Mouse (Mus musculus) testis, adult 2 months (tissue): Measurements from ENCODE around the gene Izumo4.

Experiments
- CTCF ChIP-seq: fragments of 200-500 bp; IDR thresholded peaks from 2 replicates; pipeline ENCODE4 v1.5.1; 2012; ENCODE audit warnings: low read depth, mild to moderate bottlenecking, inconsistent platforms, low read length, moderate library complexity; ENCODE audit not compliant: control insufficient read depth, insufficient read depth, insufficient replicate concordance
- POLR2A ChIP-seq: fragments of 200-500 bp; IDR thresholded peaks from 2 replicates; pipeline ENCODE4 v1.6.1; 2012; ENCODE audit warnings: low read depth, mild to moderate bottlenecking, inconsistent platforms, low read length, moderate library complexity; ENCODE audit not compliant: control insufficient read depth

GRCm38 (mm10) chr10:80665981-80666733, 35.8 kb upstream of the Izumo4 start:
- TF ChIP-seq CTCF (no peak), POLR2A (no peak)
